Comparison of ENCODE assay signal across 9 mouse cellular contexts in genomic region chr15:80215716-80216479, GRCm38 (mm10). TPM values are rescaled to one million over a fixed set of nuclear protein-coding genes. Genes with fewer than 3 reads are reported as not detected.
A peak's percentile ranks its signal among the peaks of the same experiment; 100 is the strongest.
DNase-seq lines count a peak whose midpoint lies in the region; ATAC-seq and TF ChIP-seq lines count a peak whose summit lies in the region.
"Had no signal": no experiment of that assay in that cellular context is flagged by ENCODE, and none has a peak within 500 bp of the region (broad histone marks: within the 10 kb centered on the region; RNA-seq: fewer than 3 reads in every experiment).

No protein-coding gene starts in this region.

- H3K36me3 ChIP-seq in heart, postnatal 0 days (replicated peaks; ENCODE audit: control insufficient read depth, insufficient read depth, low read length): no peaks in the 10 kb centered on the region
- H3K36me3 ChIP-seq in lung, postnatal 0 days (ENCODE audit: insufficient read depth, low read length): no peaks in the 10 kb centered on the region
- H3K36me3 ChIP-seq in intestine, embryonic 15.5 days: peaks cover 21% of the 10 kb centered on the region

- no peak for DNase-seq in heart, postnatal 0 days (ENCODE audit: low spot score)
- no peak for DNase-seq in heart, adult 8-10 months (ENCODE audit: low spot score)
- peak; percentile 48 for DNase-seq in right cerebral cortex, postnatal 14 days
- no peak for DNase-seq in right cerebral cortex, postnatal 36 days (ENCODE audit: low spot score in 2 of 2)
- DNase-seq in T-cell, adult 2 months (ENCODE audit: low spot score): peak; percentile 47
- DNase-seq in lung, postnatal 0 days (ENCODE audit: low spot score): peak; percentile 39
- DNase-seq in urinary bladder, adult 18-20 months (ENCODE audit: low spot score in 2 of 2): no peak

- H3K9ac ChIP-seq in heart, postnatal 0 days (replicated peaks; ENCODE audit: low read depth, low read length): no peak overlapping the region
- no peak overlapping the region for H3K9ac ChIP-seq in lung, postnatal 0 days (replicated peaks; ENCODE audit: low read depth)
- no peak overlapping the region for H3K9ac ChIP-seq in intestine, embryonic 15.5 days

- TF ChIP-seq EP300 in heart, postnatal 0 days (IDR thresholded peaks at IDR 0.05; ENCODE audit: low read depth): no peak
- no peak for TF ChIP-seq EP300 in lung, postnatal 0 days (IDR thresholded peaks at IDR 0.05)

- no peaks in the 10 kb centered on the region for H3K9me3 ChIP-seq in heart, postnatal 0 days (replicated peaks; ENCODE audit: control insufficient read depth, low read length)
- no peaks in the 10 kb centered on the region for H3K9me3 ChIP-seq in lung, postnatal 0 days (ENCODE audit: low read length)
- H3K9me3 ChIP-seq in intestine, embryonic 15.5 days: no peaks in the 10 kb centered on the region

- H3K4me1 ChIP-seq in heart, postnatal 0 days (ENCODE audit: control insufficient read depth, insufficient read depth): peaks cover 8% of the 10 kb centered on the region; the same call in 1 of the 2 replicates
- H3K4me1 ChIP-seq in lung, postnatal 0 days (ENCODE audit: insufficient read depth, low read depth, low read length): no peaks in the 10 kb centered on the region
- H3K4me1 ChIP-seq in intestine, embryonic 15.5 days (replicated peaks): peaks cover 6% of the 10 kb centered on the region; the same call in 1 of the 2 replicates

- no peaks in the 10 kb centered on the region for H3K27me3 ChIP-seq in heart, postnatal 0 days (ENCODE audit: control insufficient read depth, insufficient read depth, low read length)
- H3K27me3 ChIP-seq in lung, postnatal 0 days (replicated peaks; ENCODE audit: insufficient read depth, low read length): no peaks in the 10 kb centered on the region
- H3K27me3 ChIP-seq in intestine, embryonic 15.5 days (replicated peaks): no peaks in the 10 kb centered on the region

- H3K27ac ChIP-seq in heart, postnatal 0 days (ENCODE audit: low read depth): no peak overlapping the region
- no peak overlapping the region for H3K27ac ChIP-seq in lung, postnatal 0 days (ENCODE audit: low read length)
- no peak overlapping the region for H3K27ac ChIP-seq in intestine, embryonic 15.5 days

- no peak for ATAC-seq in heart, postnatal 0 days (ENCODE audit: insufficient read depth, low read depth)
- ATAC-seq in lung, postnatal 0 days: no peak
- ATAC-seq in intestine, embryonic 15.5 days: no peak

- H3K4me3 ChIP-seq in heart, postnatal 0 days (ENCODE audit: low read depth, low read length): no peak overlapping the region
- no peak overlapping the region for H3K4me3 ChIP-seq in lung, postnatal 0 days (ENCODE audit: low read depth, low read length)
- no peak overlapping the region for H3K4me3 ChIP-seq in intestine, embryonic 15.5 days (replicated peaks)

- peak; percentile 40 for TF ChIP-seq CTCF in heart, postnatal 0 days (IDR thresholded peaks at IDR 0.05; ENCODE audit: low read depth)
- peak; percentile 66 for TF ChIP-seq CTCF in lung, postnatal 0 days (IDR thresholded peaks at IDR 0.05)

- H3K4me2 ChIP-seq in heart, postnatal 0 days (ENCODE audit: low read depth, low read length): no peak overlapping the region
- H3K4me2 ChIP-seq in lung, postnatal 0 days (replicated peaks; ENCODE audit: low read depth, low read length): no peak overlapping the region
- H3K4me2 ChIP-seq in intestine, embryonic 15.5 days (replicated peaks): no peak overlapping the region

- 17% methylated on average over 10 of the region's 10 CpGs for WGBS in heart, postnatal 0 days
- 12% methylated on average over 10 of the region's 10 CpGs for WGBS in lung, postnatal 0 days
- WGBS in intestine, embryonic 15.5 days: 19% methylated on average over 10 of the region's 10 CpGs

RNA-seq across cellular contexts. Expression of gene Mief1, which starts 17.9 kb away (rescaled TPM):
- 34.5 and 39.8 TPM in 2 replicates for total RNA-seq in heart, postnatal 0 days (2014; rRNA removed; ENCODE audit: low replicate concordance)
- 17.0 and 17.8 TPM in 2 replicates for polyA plus RNA-seq in heart, postnatal 0 days (2015; fragmentation: Nextera tagmentation; extraction: Ambion mirVana)
- 10 to 100 TPM; 27.0 to 30.7 (median 28.7) TPM for total RNA-seq in heart, adult 8-10 months (2022)
- polyA plus RNA-seq in lung, postnatal 0 days (2015; fragmentation: Nextera tagmentation; extraction: Ambion mirVana): 13.2 and 13.7 TPM in 2 replicates
- polyA plus RNA-seq in intestine, embryonic 15.5 days (2015; fragmentation: Nextera tagmentation; extraction: Ambion mirVana): 29.7 and 33.1 TPM in 2 replicates

RNA-seq across cellular contexts. Expression of gene AC140267.1, which starts 19.7 kb away (rescaled TPM):
- total RNA-seq in heart, postnatal 0 days (2014; rRNA removed; ENCODE audit: low replicate concordance): not detected in 2 replicates
- not detected in 2 replicates for polyA plus RNA-seq in heart, postnatal 0 days (2015; fragmentation: Nextera tagmentation; extraction: Ambion mirVana)
- 10 to 100 TPM in 1 of 4 experiments, 1 to 10 TPM in 3; 5.6 to 11.9 (median 8.0) TPM for total RNA-seq in heart, adult 8-10 months (2022)
- polyA plus RNA-seq in lung, postnatal 0 days (2015; fragmentation: Nextera tagmentation; extraction: Ambion mirVana): not detected in 2 replicates
- polyA plus RNA-seq in intestine, embryonic 15.5 days (2015; fragmentation: Nextera tagmentation; extraction: Ambion mirVana): not detected in 2 replicates
- polyA plus RNA-seq: neural tube, embryonic 11.5 days had no signal

RNA-seq across cellular contexts. Expression of gene Atf4, which starts 39.1 kb away (rescaled TPM):
- total RNA-seq in heart, postnatal 0 days (2014; rRNA removed; ENCODE audit: low replicate concordance): 122 and 128 TPM in 2 replicates
- polyA plus RNA-seq in heart, postnatal 0 days (2015; fragmentation: Nextera tagmentation; extraction: Ambion mirVana): 63.5 and 65.0 TPM in 2 replicates
- total RNA-seq in heart, adult 8-10 months (2022): 10 to 100 TPM; 42.9 to 76.3 (median 65.9) TPM
- 113 and 115 TPM in 2 replicates for polyA plus RNA-seq in lung, postnatal 0 days (2015; fragmentation: Nextera tagmentation; extraction: Ambion mirVana)
- polyA plus RNA-seq in intestine, embryonic 15.5 days (2015; fragmentation: Nextera tagmentation; extraction: Ambion mirVana): 138 and 143 TPM in 2 replicates

RNA-seq across cellular contexts. Expression of gene Mgat3, which starts 42.4 kb away (rescaled TPM):
- 0.89 and 1.9 TPM in 2 replicates for total RNA-seq in heart, postnatal 0 days (2014; rRNA removed; ENCODE audit: low replicate concordance)
- polyA plus RNA-seq in heart, postnatal 0 days (2015; fragmentation: Nextera tagmentation; extraction: Ambion mirVana): 0.23 and 0.47 TPM in 2 replicates
- total RNA-seq in heart, adult 8-10 months (2022): 1 to 10 TPM; 2.9 to 6.2 (median 4.5) TPM
- 3.0 and 3.9 TPM in 2 replicates for polyA plus RNA-seq in lung, postnatal 0 days (2015; fragmentation: Nextera tagmentation; extraction: Ambion mirVana)
- 12.1 and 13.6 TPM in 2 replicates for polyA plus RNA-seq in intestine, embryonic 15.5 days (2015; fragmentation: Nextera tagmentation; extraction: Ambion mirVana)

RNA-seq across cellular contexts. Expression of gene Rps19bp1, which starts 48.2 kb away (rescaled TPM):
- total RNA-seq in heart, postnatal 0 days (2014; rRNA removed; ENCODE audit: low replicate concordance): 13.7 and 21.6 TPM in 2 replicates
- polyA plus RNA-seq in heart, postnatal 0 days (2015; fragmentation: Nextera tagmentation; extraction: Ambion mirVana): 34.7 and 35.8 TPM in 2 replicates
- 10 to 100 TPM; 13.2 to 16.5 (median 14.6) TPM for total RNA-seq in heart, adult 8-10 months (2022)
- 34.7 and 36.1 TPM in 2 replicates for polyA plus RNA-seq in lung, postnatal 0 days (2015; fragmentation: Nextera tagmentation; extraction: Ambion mirVana)
- 55.4 and 56.0 TPM in 2 replicates for polyA plus RNA-seq in intestine, embryonic 15.5 days (2015; fragmentation: Nextera tagmentation; extraction: Ambion mirVana)

Comparison
In these comparisons a context has a peak if more than half of its experiments do, and no peak if none do; other contexts are left out.
1. DNase-seq: peak in right cerebral cortex, postnatal 14 days (single experiment), T-cell, adult 2 months (single experiment) and lung, postnatal 0 days (single experiment); none in heart, postnatal 0 days (single experiment), heart, adult 8-10 months (single experiment), right cerebral cortex, postnatal 36 days (0 of 2) and urinary bladder, adult 18-20 months (0 of 2).